Mouse (Mus musculus): ENCODE measurements at regions not wholly inside any gene's neighbourhood (a gene's known extent, or its start where the extent isn't known, plus 50 kb on each side); places are given as distances from the start of the nearest gene placed in this dataset.
A peak's percentile ranks its signal among the peaks of the same experiment; 100 is the strongest.

GRCm38 (mm10) chr15:25518025-25518928, 104.0 kb upstream of the Myo10 start:
- TF ChIP-seq GATA1 (IDR thresholded peaks at IDR 0.05; ENCODE audit: borderline replicate concordance, low read length) (no peak), FLI1 (IDR thresholded peaks at IDR 0.05; ENCODE audit: low read length) (no peak)
- Histone ChIP-seq H3K9me3 (0 out of 2 replicates have a peak, but pooled peaks cover 2% of the 10 kb centered on the region), H3K27me3 (replicated peaks) (peaks cover 6% of the 10 kb centered on the region), H3K4me1 (peaks cover 6% of the 10 kb centered on the region; the same call in 1 of the 2 replicates), H3K36me3 (replicated peaks; ENCODE audit: low read length) (no peaks in the 10 kb centered on the region), H3K4me3 (replicated peaks) (peak overlapping the region; percentile 19)

- H3K27me3 ChIP-seq (replicated peaks) = peaks cover 2% of the 10 kb centered on the region
- peaks cover 22% of the 10 kb centered on the region for H3K4me1 ChIP-seq
- no peaks in the 10 kb centered on the region for H3K36me3 ChIP-seq (replicated peaks; ENCODE audit: low read length)
- H3K9me3 ChIP-seq = 0 out of 2 replicates have a peak, but pooled peaks cover 2% of the 10 kb centered on the region
- H3K4me3 ChIP-seq (replicated peaks) = no peak overlapping the region
- TF ChIP-seq FLI1 (IDR thresholded peaks at IDR 0.05; ENCODE audit: low read length) = no peak
- no peak for TF ChIP-seq GATA1 (IDR thresholded peaks at IDR 0.05; ENCODE audit: borderline replicate concordance, low read length)
These were observed 98.1 kb upstream of the Myo10 start for GRCm38 (mm10) chr15:25524189-25524588.

- H3K4me1 ChIP-seq = peaks cover 22% of the 10 kb centered on the region
- TF ChIP-seq GATA1 (IDR thresholded peaks at IDR 0.05; ENCODE audit: borderline replicate concordance, low read length) (no peak), FLI1 (IDR thresholded peaks at IDR 0.05; ENCODE audit: low read length) (no peak)
- H3K4me3 ChIP-seq (replicated peaks) = peak overlapping the region; percentile 42
- peaks cover 2% of the 10 kb centered on the region for H3K27me3 ChIP-seq (replicated peaks)
- no peaks in the 10 kb centered on the region for H3K36me3 ChIP-seq (replicated peaks; ENCODE audit: low read length)
- H3K9me3 ChIP-seq = no peaks in the 10 kb centered on the region
These were observed 97.0 kb upstream of the Myo10 start for GRCm38 (mm10) chr15:25525337-25525736.

- Histone ChIP-seq H3K27me3 (replicated peaks) (no peaks in the 10 kb centered on the region), H3K4me3 (replicated peaks) (peak overlapping the region; percentile 80), H3K36me3 (replicated peaks; ENCODE audit: low read length) (no peaks in the 10 kb centered on the region), H3K4me1 (peaks cover 35% of the 10 kb centered on the region), H3K9me3 (no peaks in the 10 kb centered on the region)
- no peak for TF ChIP-seq FLI1 (IDR thresholded peaks at IDR 0.05; ENCODE audit: low read length)
- TF ChIP-seq GATA1 (IDR thresholded peaks at IDR 0.05; ENCODE audit: borderline replicate concordance, low read length) = no peak
These were observed 85.6 kb upstream of the Myo10 start for GRCm38 (mm10) chr15:25536451-25537334.

GRCm38 (mm10) chr15:25539344-25540176, 82.8 kb upstream of the Myo10 start:
- Histone ChIP-seq H3K27me3 (replicated peaks) (no peaks in the 10 kb centered on the region), H3K4me3 (replicated peaks) (no peak overlapping the region), H3K9me3 (no peaks in the 10 kb centered on the region), H3K4me1 (peaks cover 23% of the 10 kb centered on the region), H3K36me3 (replicated peaks; ENCODE audit: low read length) (no peaks in the 10 kb centered on the region)
- TF ChIP-seq FLI1 (IDR thresholded peaks at IDR 0.05; ENCODE audit: low read length) = no peak
- TF ChIP-seq GATA1 (IDR thresholded peaks at IDR 0.05; ENCODE audit: borderline replicate concordance, low read length) = no peak

GRCm38 (mm10) chr15:25542382-25542781, 79.9 kb upstream of the Myo10 start:
- TF ChIP-seq FLI1 (IDR thresholded peaks at IDR 0.05; ENCODE audit: low read length) (no peak), GATA1 (IDR thresholded peaks at IDR 0.05; ENCODE audit: borderline replicate concordance, low read length) (no peak)
- H3K36me3 ChIP-seq (replicated peaks; ENCODE audit: low read length) = no peaks in the 10 kb centered on the region
- H3K27me3 ChIP-seq (replicated peaks) = no peaks in the 10 kb centered on the region
- no peak overlapping the region for H3K4me3 ChIP-seq (replicated peaks)
- H3K4me1 ChIP-seq = peaks cover 21% of the 10 kb centered on the region
- no peaks in the 10 kb centered on the region for H3K9me3 ChIP-seq

- Histone ChIP-seq H3K4me1 (peaks cover 35% of the 10 kb centered on the region), H3K4me3 (replicated peaks) (no peak overlapping the region), H3K9me3 (no peaks in the 10 kb centered on the region), H3K36me3 (replicated peaks; ENCODE audit: low read length) (no peaks in the 10 kb centered on the region), H3K27me3 (replicated peaks) (no peaks in the 10 kb centered on the region)
- no peak for TF ChIP-seq FLI1 (IDR thresholded peaks at IDR 0.05; ENCODE audit: low read length)
- no peak for TF ChIP-seq GATA1 (IDR thresholded peaks at IDR 0.05; ENCODE audit: borderline replicate concordance, low read length)
These were observed 76.1 kb upstream of the Myo10 start for GRCm38 (mm10) chr15:25546185-25546584.

GRCm38 (mm10) chr15:25550269-25551054, 71.9 kb upstream of the Myo10 start:
- Histone ChIP-seq H3K4me1 (peaks cover 35% of the 10 kb centered on the region), H3K4me3 (replicated peaks) (peak overlapping the region; percentile 77), H3K36me3 (replicated peaks; ENCODE audit: low read length) (no peaks in the 10 kb centered on the region), H3K9me3 (no peaks in the 10 kb centered on the region), H3K27me3 (replicated peaks) (peaks cover 5% of the 10 kb centered on the region)
- no peak for TF ChIP-seq GATA1 (IDR thresholded peaks at IDR 0.05; ENCODE audit: borderline replicate concordance, low read length)
- no peak for TF ChIP-seq FLI1 (IDR thresholded peaks at IDR 0.05; ENCODE audit: low read length)
